Mouse (Mus musculus): Measurements from ENCODE around the gene Abca15. TPM values are rescaled to one million over a fixed set of nuclear protein-coding genes. Genes with fewer than 3 reads are reported as not detected.

Gene Abca15
- not detected in 2 replicates for polyA plus RNA-seq (2012; rRNA removed)

DNA sequence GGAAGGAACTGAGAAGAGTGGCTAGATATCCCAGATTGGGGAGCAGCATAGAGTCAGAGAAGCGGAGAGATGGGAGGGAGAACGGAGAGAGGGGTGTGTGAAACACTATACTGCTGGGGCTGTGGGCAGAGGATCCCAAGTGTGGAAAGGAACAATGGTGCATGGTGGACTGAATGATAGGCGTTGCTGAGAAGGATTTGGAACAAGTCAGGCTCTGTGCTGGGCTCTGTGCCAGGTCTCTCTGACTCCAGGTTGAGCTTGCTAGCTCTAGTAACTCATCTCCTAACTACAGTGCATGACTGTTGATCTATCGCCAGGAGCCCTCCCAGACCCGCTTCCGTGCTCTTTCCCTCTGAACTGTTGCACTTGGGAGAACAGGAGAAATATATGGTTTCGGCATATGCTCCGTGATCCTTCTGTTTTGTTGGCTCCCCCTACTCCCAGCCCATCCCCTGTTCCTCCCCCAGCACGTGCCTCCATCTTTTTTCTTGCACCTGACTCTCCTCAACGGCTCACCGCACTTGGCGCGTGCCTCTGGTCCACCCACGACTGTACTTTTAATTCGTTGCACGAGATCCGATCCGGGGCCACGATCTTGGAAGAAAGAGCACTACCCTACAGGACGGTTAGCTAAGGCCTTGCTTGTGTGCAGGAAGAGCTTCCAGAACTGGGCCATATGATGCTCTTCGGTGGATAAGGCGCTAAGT lies at the start of gene Abca15:
Gene Abca15 (plus strand): TSS at position 584 of the 707 bp plus-strand sequence.

DNA sequence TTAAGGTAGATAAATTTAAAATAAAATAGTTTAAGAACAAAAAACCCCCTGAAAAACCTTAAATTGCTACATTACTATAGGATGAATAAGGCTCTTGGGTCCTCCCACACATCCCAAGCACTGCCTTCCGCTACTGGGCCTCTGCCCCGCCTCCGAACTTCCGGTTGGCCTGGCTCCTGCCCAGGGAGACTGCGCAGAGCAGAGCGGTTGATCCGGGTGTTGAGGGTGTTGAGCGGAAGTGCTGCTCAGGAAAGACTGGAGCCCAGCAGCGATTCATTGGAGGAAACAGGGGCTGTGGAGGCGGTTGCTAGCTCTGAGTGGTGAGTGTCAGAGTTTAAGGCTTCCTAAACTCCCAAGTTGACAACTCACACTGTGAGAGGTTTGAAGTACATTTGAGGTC lies 81.0 kb downstream of the Abca15 start, which contains the start of gene Abca16:
Gene Abca16 (plus strand): TSS at position 201 of the 400 bp plus-strand sequence.

Other genes with a start within 250 kb of the Abca15 start
- gene Dnah3, start 233.4 kb upstream of the Abca15 start, polyA plus RNA-seq (2012; rRNA removed), result 0.02 and 0.14 TPM in 2 replicates
- 10.3 and 11.1 TPM in 2 replicates for gene Tmem159, start 226.3 kb upstream of the Abca15 start, polyA plus RNA-seq (2012; rRNA removed)
- gene Zp2, start 183.4 kb upstream of the Abca15 start, polyA plus RNA-seq (2012; rRNA removed), result 0.10 TPM in 1 of 2 replicates, not detected in the other
- gene Anks4b, start 154.8 kb upstream of the Abca15 start, polyA plus RNA-seq (2012; rRNA removed), result 0.16 and 0.37 TPM in 2 replicates
- 21.2 and 25.7 TPM in 2 replicates for gene Crym, start 126.6 kb upstream of the Abca15 start, polyA plus RNA-seq (2012; rRNA removed)
- 0.02 and 0.05 TPM in 2 replicates for gene Abca14, start 124.7 kb upstream of the Abca15 start, polyA plus RNA-seq (2012; rRNA removed)
- gene Abca16, start 81.0 kb downstream of the Abca15 start, polyA plus RNA-seq (2012; rRNA removed), result 0.05 TPM in 1 of 2 replicates, not detected in the other

Measured in central nervous system, embryonic 11.5 days (tissue).